Mouse (Mus musculus) hindbrain, embryonic 11.5 days (tissue): Measurements from ENCODE around the gene Zfp330. TPM values are rescaled to one million over a fixed set of nuclear protein-coding genes. Genes with fewer than 3 reads are reported as not detected.

Source experiments
- ATAC-seq: fragments of 200-750 bp; cut with Nextera tagmentation; 2 replicates; pipeline ENCODE4 v1.8.0; 2017; ENCODE audit warnings: mild to moderate bottlenecking, moderate TSS enrichment, moderate library complexity; ENCODE audit not compliant: low FRiP score
- DNase-seq: peaks from one replicate; pipeline ENCODE4 v3.0.0-alpha.2; 2015; ENCODE audit warnings: low spot score
- H3K27ac ChIP-seq: fragments of 300-500 bp; sonication (generic); 2 replicates; pipeline ENCODE4 v1.5.1; 2014; ENCODE audit warnings: mild to moderate bottlenecking, low read depth, low read length
- H3K27me3 ChIP-seq: fragments of 300-500 bp; sonication (generic); 2 replicates; pipeline ENCODE4 v1.6.1; 2014; ENCODE audit warnings: mild to moderate bottlenecking, low read length, moderate library complexity, mixed read lengths; ENCODE audit not compliant: control insufficient read depth, insufficient read depth
- H3K36me3 ChIP-seq: fragments of 300-500 bp; sonication (generic); 2 replicates; pipeline ENCODE4 v1.6.1; 2014; ENCODE audit warnings: mild to moderate bottlenecking, low read length, moderate library complexity, mixed read lengths; ENCODE audit not compliant: control insufficient read depth, insufficient read depth
- H3K4me1 ChIP-seq: fragments of 300-500 bp; sonication (generic); replicated peaks from 2 replicates; pipeline ENCODE4 v1.6.1; 2014; ENCODE audit warnings: low read length, mixed read lengths; ENCODE audit not compliant: control insufficient read depth, insufficient read depth
- H3K4me2 ChIP-seq: fragments of 300-500 bp; sonication (generic); replicated peaks from 2 replicates; pipeline ENCODE4 v1.6.1; 2014; ENCODE audit warnings: mild to moderate bottlenecking, low read depth, low read length
- H3K4me3 ChIP-seq: fragments of 300-500 bp; sonication (generic); 2 replicates; pipeline ENCODE4 v1.5.1; 2014; ENCODE audit warnings: low read depth, low read length
- H3K9ac ChIP-seq: fragments of 300-500 bp; sonication (generic); 2 replicates; pipeline ENCODE4 v1.6.1; 2014; ENCODE audit warnings: low read depth, low read length
- H3K9me3 ChIP-seq: fragments of 300-500 bp; sonication (generic); 2 replicates; pipeline ENCODE4 v1.6.1; 2016; ENCODE audit warnings: low read length; ENCODE audit not compliant: control insufficient read depth
- whole genome bisulfite sequencing: fragments of 180-500 bp; shearing (Covaris S2); extraction: QIAGEN DNeasy Blood & Tissue Kit; methylation state at CpG from one replicate; pipeline ENCODE4 v1.1.7; 2014; 5-methylcytosine and 5-hydroxymethylcytosine counted together
- polyA plus RNA-seq: library from polyadenylated mRNA; unstranded; fragments of >200 nt; fragmentation: Nextera tagmentation; extraction: Ambion mirVana; gene quantifications from 2 replicates; pipeline ENCODE4 v1.2.1, GENCODE M21; 2014

Zfp330 gene
- 84.8 and 95.3 TPM in 2 replicates for polyA plus RNA-seq

DNA sequence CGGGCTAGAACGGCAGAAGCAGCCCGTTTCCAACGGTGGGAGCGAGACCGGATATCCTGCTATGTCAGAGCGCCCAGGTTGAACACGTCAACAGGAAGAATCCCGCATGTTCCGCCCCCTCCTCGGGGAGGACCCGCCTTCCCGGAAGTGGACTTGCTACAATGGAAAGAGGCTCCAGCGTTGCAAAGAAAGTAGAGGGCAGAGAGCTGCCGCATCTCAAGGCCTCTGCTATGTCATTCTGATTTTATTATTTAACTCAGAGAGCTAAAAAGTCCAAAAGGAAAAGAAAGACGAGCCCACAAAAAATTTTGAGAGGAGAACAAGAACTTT is at the start of gene Zfp330:
Gene Zfp330, minus strand, starts transcription at position 68 of the 330 bp plus-strand sequence.
- H3K9me3 ChIP-seq, result no peaks in the 10 kb centered on the region
- H3K27ac ChIP-seq, result peak within 1 kb of the TSS; percentile 51; the same call in 1 of the 2 replicates
- DNase-seq (peak; percentile 94), ATAC-seq (peak; percentile 98)
- 0% methylated on average over 16 of the region's 16 CpGs for WGBS
- H3K9ac ChIP-seq, result peak within 1 kb of the TSS; percentile 90
- peak within 1 kb of the TSS; percentile 84 for H3K4me2 ChIP-seq
- H3K36me3 ChIP-seq, result 0 out of 2 replicates have a peak, but pooled peaks cover 2% of the 10 kb centered on the region
- H3K27me3 ChIP-seq, result no peaks in the 10 kb centered on the region
- peak within 1 kb of the TSS; percentile 88 for H3K4me3 ChIP-seq
- H3K4me1 ChIP-seq, result no peaks in the 10 kb centered on the region

DNA sequence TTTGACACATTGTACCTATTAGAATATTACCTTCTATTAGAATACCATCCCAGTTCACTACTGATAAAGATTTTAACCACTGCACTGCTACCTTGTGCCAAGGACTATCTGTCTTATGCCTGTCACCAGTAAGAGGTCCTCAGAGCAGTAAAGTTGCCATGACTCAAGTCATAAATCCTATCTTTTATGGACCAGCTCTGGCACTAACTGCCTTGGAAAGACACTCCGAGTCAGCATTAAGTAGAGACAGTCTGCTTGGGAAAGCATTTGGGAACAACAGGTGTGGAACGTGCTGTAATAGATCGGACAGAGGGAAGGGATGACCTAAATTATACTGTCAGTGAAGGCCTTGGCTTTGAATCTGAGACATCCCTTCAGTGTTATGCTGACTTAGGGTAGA is 4.0 kb upstream of the Zfp330 start:
- H3K27ac ChIP-seq, result no peak overlapping the region
- no peaks in the 10 kb centered on the region for H3K36me3 ChIP-seq
- H3K9me3 ChIP-seq, result no peaks in the 10 kb centered on the region
- H3K27me3 ChIP-seq, result no peaks in the 10 kb centered on the region
- H3K4me3 ChIP-seq, result no peak overlapping the region
- H3K4me1 ChIP-seq, result no peaks in the 10 kb centered on the region
- no peak overlapping the region for H3K4me2 ChIP-seq
- no peak for DNase-seq
- H3K9ac ChIP-seq, result no peak overlapping the region
- 96% methylated on average over 3 of the region's 3 CpGs for WGBS
- no peak for ATAC-seq

- H3K9ac ChIP-seq, result no peak overlapping the region
Observed at GRCm38 (mm10) chr8:82777406-82777805, 3.4 kb upstream of the Zfp330 start.

DNA sequence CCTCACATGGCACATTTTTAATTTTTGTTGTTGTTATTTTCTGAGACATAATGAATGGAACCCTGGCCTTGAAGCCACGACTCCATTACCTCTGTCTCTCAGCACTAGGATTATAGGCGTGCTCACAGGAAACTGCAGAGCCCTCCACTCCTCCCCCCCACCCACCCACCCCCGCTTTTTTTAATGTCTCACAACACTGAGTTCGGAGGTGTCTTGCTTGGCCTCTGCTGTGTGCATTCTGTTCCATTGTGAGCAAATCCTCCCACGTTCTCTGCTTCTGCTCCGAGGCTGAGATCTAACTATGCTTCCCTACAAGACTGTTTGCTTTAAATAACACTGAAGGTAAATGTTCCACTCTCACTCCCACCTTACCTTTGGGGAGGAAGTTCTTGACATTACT is 522 bp upstream of the Zfp330 start:
- Histone ChIP-seq H3K9me3 (no peaks in the 10 kb centered on the region), H3K4me2 (peak overlapping the region; percentile 44), H3K4me1 (no peaks in the 10 kb centered on the region), H3K9ac (peak overlapping the region; percentile 90), H3K27ac (no peak overlapping the region), H3K27me3 (no peaks in the 10 kb centered on the region), H3K4me3 (peak overlapping the region; percentile 88), H3K36me3 (0 out of 2 replicates have a peak, but pooled peaks cover 2% of the 10 kb centered on the region)
- DNase-seq (peak; percentile 8), ATAC-seq (peak; percentile 63)
- WGBS, result 66% methylated on average over 6 of the region's 6 CpGs

More at GRCm38 (mm10) chr8:82777406-82777805, 3.4 kb upstream of the Zfp330 start:
- no peaks in the 10 kb centered on the region for H3K27me3 ChIP-seq
- no peak overlapping the region for H3K27ac ChIP-seq
- no peaks in the 10 kb centered on the region for H3K36me3 ChIP-seq
- ATAC-seq (no peak), DNase-seq (no peak)
- no peak overlapping the region for H3K4me2 ChIP-seq
- H3K4me3 ChIP-seq, result no peak overlapping the region
- no peaks in the 10 kb centered on the region for H3K9me3 ChIP-seq
- H3K4me1 ChIP-seq, result no peaks in the 10 kb centered on the region
- WGBS, result 90% methylated on average over 3 of the region's 3 CpGs

DNA sequence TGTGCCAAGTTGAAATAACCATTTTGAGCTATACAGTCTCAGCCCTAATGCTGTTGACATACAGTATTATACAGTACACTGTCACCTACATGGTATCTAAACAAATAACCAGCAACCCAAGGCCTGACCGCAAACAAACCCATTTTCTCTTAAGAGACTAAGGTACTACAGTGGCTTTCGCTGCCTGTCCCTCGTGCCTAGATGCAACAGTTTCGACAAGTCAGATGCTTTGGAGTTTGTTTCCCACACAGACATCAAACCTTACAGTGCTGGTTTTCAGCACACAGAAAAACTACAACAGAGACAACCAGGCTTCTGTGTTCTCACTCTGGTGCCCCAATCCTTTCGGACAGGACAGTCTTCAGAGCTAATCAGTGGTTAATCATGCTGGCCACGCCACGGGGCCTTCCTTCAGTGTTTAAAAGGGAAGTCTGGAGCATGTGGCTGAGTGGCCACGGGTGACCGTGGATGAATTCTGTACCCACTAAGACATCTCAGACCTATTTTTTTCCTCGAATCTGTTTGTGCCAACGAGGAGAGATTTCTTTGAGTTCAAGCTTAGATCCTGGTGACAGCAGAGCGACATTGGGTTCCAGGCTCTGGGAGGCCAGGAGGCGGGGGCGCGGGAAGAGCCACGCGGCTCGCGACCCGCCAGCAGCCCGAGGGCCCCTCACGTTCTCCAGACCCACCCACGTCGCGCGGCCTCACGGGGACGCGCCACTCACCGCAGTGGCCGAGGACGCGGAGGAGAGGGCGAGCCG is 448 bp downstream of the Zfp330 start:
- peak overlapping the region; percentile 51; the same call in 1 of the 2 replicates for H3K27ac ChIP-seq
- ATAC-seq, result peak; percentile 51

GRCm38 (mm10) chr8:82770886-82771285 is 3.1 kb downstream of the Zfp330 start:
- no peak for ATAC-seq
- no peaks in the 10 kb centered on the region for H3K27me3 ChIP-seq
- no peak overlapping the region for H3K9ac ChIP-seq
- no peak overlapping the region for H3K4me3 ChIP-seq
- 0 out of 2 replicates have a peak, but pooled peaks cover 5% of the 10 kb centered on the region for H3K36me3 ChIP-seq
- no peak overlapping the region for H3K27ac ChIP-seq
- H3K9me3 ChIP-seq, result no peaks in the 10 kb centered on the region
- no peak for DNase-seq
- no peaks in the 10 kb centered on the region for H3K4me1 ChIP-seq
- H3K4me2 ChIP-seq, result no peak overlapping the region
- WGBS, result 95% methylated on average over 3 of the region's 3 CpGs

More for the DNA sequence above, 448 bp downstream of the Zfp330 start:
- Histone ChIP-seq H3K4me1 (no peaks in the 10 kb centered on the region), H3K36me3 (0 out of 2 replicates have a peak, but pooled peaks cover 2% of the 10 kb centered on the region), H3K9ac (peak overlapping the region; percentile 90), H3K4me2 (peak overlapping the region; percentile 84), H3K4me3 (peak overlapping the region; percentile 88), H3K9me3 (no peaks in the 10 kb centered on the region), H3K27me3 (no peaks in the 10 kb centered on the region)
- DNase-seq, result no peak
- 6% methylated on average over 32 of the region's 35 CpGs for WGBS

DNA sequence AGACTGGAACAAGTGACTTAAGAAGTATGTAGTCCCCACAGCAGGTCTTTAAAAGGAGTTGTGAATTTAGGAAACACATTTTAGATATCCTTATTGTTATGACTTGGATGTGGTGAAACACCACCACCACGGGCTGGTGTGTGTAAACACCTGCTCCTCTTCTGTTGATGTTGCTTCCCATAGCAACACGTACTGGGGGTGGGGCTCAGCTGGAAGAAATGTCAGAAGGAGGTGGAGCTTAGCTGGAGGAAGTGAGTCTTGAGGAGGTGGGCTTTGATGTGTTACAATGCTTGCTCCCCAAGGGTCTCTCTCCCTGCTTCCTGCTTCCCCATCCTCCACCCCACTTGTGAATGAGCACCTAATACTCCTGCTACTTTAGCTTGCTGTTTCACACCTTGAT is 14.9 kb downstream of the Zfp330 start:
- Histone ChIP-seq H3K27me3 (no peaks in the 10 kb centered on the region), H3K4me1 (no peaks in the 10 kb centered on the region), H3K4me2 (no peak overlapping the region), H3K4me3 (no peak overlapping the region), H3K9ac (no peak overlapping the region), H3K36me3 (0 out of 2 replicates have a peak, but pooled peaks cover 3% of the 10 kb centered on the region), H3K9me3 (no peaks in the 10 kb centered on the region), H3K27ac (no peak overlapping the region)
- WGBS, result 37% methylated on average over 2 of the region's 2 CpGs
- no peak for ATAC-seq
- no peak for DNase-seq

GRCm38 (mm10) chr8:82754946-82755345 is 19.0 kb downstream of the Zfp330 start:
- no peak for ATAC-seq
- no peak overlapping the region for H3K9ac ChIP-seq
- no peaks in the 10 kb centered on the region for H3K9me3 ChIP-seq
- H3K27me3 ChIP-seq, result no peaks in the 10 kb centered on the region
- H3K4me1 ChIP-seq, result no peaks in the 10 kb centered on the region
- no peak overlapping the region for H3K4me3 ChIP-seq
- DNase-seq, result no peak
- WGBS, result 95% methylated on average over 14 of the region's 14 CpGs
- H3K36me3 ChIP-seq, result no peaks in the 10 kb centered on the region
- H3K27ac ChIP-seq, result no peak overlapping the region
- H3K4me2 ChIP-seq, result no peak overlapping the region

GRCm38 (mm10) chr8:82746617-82747016 is 27.3 kb downstream of the Zfp330 start:
- DNase-seq (no peak), ATAC-seq (no peak)
- no peaks in the 10 kb centered on the region for H3K27me3 ChIP-seq
- no peak overlapping the region for H3K27ac ChIP-seq
- no peaks in the 10 kb centered on the region for H3K4me1 ChIP-seq
- no peaks in the 10 kb centered on the region for H3K36me3 ChIP-seq
- H3K9me3 ChIP-seq, result no peaks in the 10 kb centered on the region
- no peak overlapping the region for H3K9ac ChIP-seq
- H3K4me2 ChIP-seq, result no peak overlapping the region
- H3K4me3 ChIP-seq, result no peak overlapping the region
